Mouse (Mus musculus) heart, adult 2 months (tissue): ENCODE measurements at regions not wholly inside any gene's neighbourhood (a gene's known extent, or its start where the extent isn't known, plus 50 kb on each side); places are given as distances from the start of the nearest gene placed in this dataset.

ENCODE experiments used
- CTCF ChIP-seq: fragments of 200-600 bp; IDR thresholded peaks from 2 replicates; pipeline ENCODE4 v1.8.1; 2022; ENCODE audit warnings: antibody characterized with exemption, mild to moderate bottlenecking, moderate library complexity
- EP300 ChIP-seq: fragments of 200-500 bp; IDR thresholded peaks from 2 replicates; pipeline ENCODE4 v1.6.1; 2011; ENCODE audit warnings: low read depth, low read length, control low read depth; ENCODE audit not compliant: insufficient read depth
- POLR2A ChIP-seq: fragments of 200-500 bp; IDR thresholded peaks from 2 replicates; pipeline ENCODE4 v1.6.1; 2011; ENCODE audit warnings: mild to moderate bottlenecking, low read depth, low read length, control low read depth; ENCODE audit not compliant: insufficient read depth

- TF ChIP-seq CTCF (no peak), EP300 (no peak), POLR2A (no peak)
Observed at GRCm38 (mm10) chr8:6527171-6527570, 1422.0 kb upstream of the Slc10a2 start.
